In genomic region chr5:20607503-20607902, GRCm38 (mm10) we compare ENCODE assay signal across 25 mouse cellular contexts.
"Had no signal": no experiment of that assay in that cellular context is flagged by ENCODE, and none has a peak within 500 bp of the region (broad histone marks: within the 10 kb centered on the region; RNA-seq: fewer than 3 reads in every experiment).

No protein-coding gene starts in this region.

- H3K36me3 ChIP-seq: heart, embryonic 10.5 days; heart, embryonic 12.5 days; hindbrain, embryonic 10.5 days; limb, embryonic 10.5 days; limb, embryonic 12.5 days; liver, embryonic 13.5 days had no signal

- H3K9ac ChIP-seq: heart, embryonic 12.5 days; hindbrain, embryonic 12.5 days; hindbrain, embryonic 14.5 days; limb, embryonic 12.5 days; liver, embryonic 13.5 days had no signal

- H3K4me1 ChIP-seq: heart, embryonic 10.5 days; heart, embryonic 12.5 days; liver, embryonic 13.5 days had no signal

- H3K4me2 ChIP-seq: heart, embryonic 12.5 days; hindbrain, embryonic 12.5 days; hindbrain, embryonic 14.5 days; limb, embryonic 12.5 days; liver, embryonic 11.5 days; liver, embryonic 13.5 days had no signal

- H3K27me3 ChIP-seq: heart, embryonic 12.5 days; hindbrain, embryonic 12.5 days; limb, embryonic 12.5 days; liver, embryonic 13.5 days had no signal

- ATAC-seq: hindbrain, embryonic 16.5 days; inflammation-experienced regulatory T-cells, adult 6 months; intestine, postnatal 0 days had no signal

- H3K9me3 ChIP-seq: heart, embryonic 10.5 days; heart, embryonic 12.5 days; hindbrain, embryonic 10.5 days; hindbrain, embryonic 12.5 days; limb, embryonic 10.5 days; limb, embryonic 12.5 days; liver, embryonic 13.5 days had no signal

- H3K4me3 ChIP-seq: heart, embryonic 10.5 days; heart, embryonic 12.5 days; hindbrain, embryonic 10.5 days; hindbrain, embryonic 12.5 days; layer of hippocampus, adult 2 months; left cerebral cortex, adult 2 months; limb, embryonic 10.5 days; limb, embryonic 12.5 days; liver, embryonic 13.5 days had no signal

- DNase-seq: gastrocnemius, postnatal 14 days; gastrocnemius, postnatal 36 days; heart, adult 18-20 months; heart, postnatal 10 days; heart, postnatal 4 days; kidney, adult 18-20 months; kidney, adult 8-10 months; kidney, postnatal 10 days; kidney, postnatal 25 days; kidney, postnatal 4 days; liver; liver, embryonic 13.5 days had no signal

- H3K27ac ChIP-seq: heart, embryonic 10.5 days; hindbrain, embryonic 10.5 days; hindbrain, embryonic 12.5 days; hindbrain, embryonic 14.5 days; layer of hippocampus, adult 2 months; left cerebral cortex, adult 2 months; limb, embryonic 10.5 days; limb, embryonic 12.5 days; liver, embryonic 13.5 days had no signal
